Mouse (Mus musculus): ENCODE data around the gene Car12.

DNA sequence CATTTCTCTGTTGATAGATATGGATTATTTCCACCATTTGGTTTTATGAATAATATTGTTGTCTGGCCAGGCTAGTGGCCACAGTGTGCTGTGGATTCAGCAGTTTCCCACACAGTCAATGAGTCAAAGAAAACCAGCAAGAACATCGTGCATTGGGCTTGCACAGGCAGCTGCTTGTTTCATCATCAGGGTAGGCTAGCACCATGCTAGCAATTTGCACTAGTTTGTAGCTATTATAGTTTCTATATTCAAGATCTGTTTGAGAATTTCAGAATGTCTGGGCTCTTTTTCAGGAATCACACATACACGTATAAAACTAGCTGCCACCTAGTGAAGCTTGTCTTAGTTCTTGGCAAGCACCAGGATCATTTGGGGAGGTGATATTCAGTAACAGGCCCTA, 21.6 kb downstream of the Car12 start:
- TF ChIP-seq CTCF (IDR thresholded peaks at IDR 0.05; ENCODE audit: low read depth, low read length) (no peak), EP300 (IDR thresholded peaks at IDR 0.05; ENCODE audit: insufficient read depth, low read depth, low read length) (no peak), POLR2A (IDR thresholded peaks at IDR 0.05; ENCODE audit: insufficient read depth, low read length) (no peak)
